Mouse (Mus musculus) limb, embryonic 11.5 days (tissue): Measurements from ENCODE around the gene Mpl. TPM values are rescaled to one million over a fixed set of nuclear protein-coding genes. Genes with fewer than 3 reads are reported as not detected.

Source experiments
- ATAC-seq: fragments of 200-750 bp; cut with Nextera tagmentation; 2 replicates; pipeline ENCODE4 v1.8.0; 2017; ENCODE audit warnings: low read depth; ENCODE audit not compliant: insufficient number of reproducible peaks, low FRiP score, low TSS enrichment
- DNase-seq: peaks from one replicate; pipeline ENCODE4 v3.0.0-alpha.2; 2015; ENCODE audit warnings: low spot score
- H3K27ac ChIP-seq: fragments of 300-500 bp; sonication (generic); replicated peaks from 2 replicates; pipeline ENCODE4 v1.5.1; 2014; ENCODE audit warnings: low read depth, mild to moderate bottlenecking, low read length
- H3K27me3 ChIP-seq: fragments of 300-500 bp; sonication (generic); 2 replicates; pipeline ENCODE4 v1.6.1; 2014; ENCODE audit warnings: mild to moderate bottlenecking, low read length, mixed read lengths; ENCODE audit not compliant: control insufficient read depth, insufficient read depth
- H3K36me3 ChIP-seq: fragments of 300-500 bp; sonication (generic); 2 replicates; pipeline ENCODE4 v1.6.1; 2014; ENCODE audit warnings: mild to moderate bottlenecking, low read length, moderate library complexity, mixed read lengths; ENCODE audit not compliant: control insufficient read depth, insufficient read depth
- H3K4me1 ChIP-seq: fragments of 300-500 bp; sonication (generic); 2 replicates; pipeline ENCODE4 v1.6.1; 2014; ENCODE audit warnings: low read length, mixed read lengths; ENCODE audit not compliant: control insufficient read depth, insufficient read depth
- H3K4me2 ChIP-seq: fragments of 300-500 bp; sonication (generic); 2 replicates; pipeline ENCODE4 v1.6.1; 2014; ENCODE audit warnings: low read depth, mild to moderate bottlenecking, moderate library complexity; ENCODE audit not compliant: severe bottlenecking
- H3K4me3 ChIP-seq: fragments of 300-500 bp; sonication (generic); 2 replicates; pipeline ENCODE4 v1.5.1; 2014; ENCODE audit warnings: low read depth, low read length
- H3K9ac ChIP-seq: fragments of 300-500 bp; sonication (generic); 2 replicates; pipeline ENCODE4 v1.6.1; 2014; ENCODE audit warnings: mild to moderate bottlenecking, low read length
- H3K9me3 ChIP-seq: fragments of 300-500 bp; sonication (generic); 2 replicates; pipeline ENCODE4 v1.6.1; 2016; ENCODE audit warnings: low read length; ENCODE audit not compliant: control insufficient read depth
- WGBS: fragments of 180-500 bp; shearing (Covaris S2); extraction: QIAGEN DNeasy Blood & Tissue Kit; methylation state at CpG from one replicate; pipeline ENCODE4 v1.1.7; 2014; 5-methylcytosine and 5-hydroxymethylcytosine counted together
- polyA plus RNA-seq: library from polyadenylated mRNA; unstranded; fragments of >200 nt; fragmentation: Nextera tagmentation; extraction: Ambion mirVana; gene quantifications from 2 replicates; pipeline ENCODE4 v1.2.1, GENCODE M21; 2014

Mpl gene
- polyA plus RNA-seq, 1 experiment from 2014 or later, result 1.3 TPM

- H3K4me1 ChIP-seq, result peaks cover 29% of the 10 kb centered on the region
- H3K9me3 ChIP-seq, result no peaks in the 10 kb centered on the region
- WGBS, result 57% methylated on average over 8 of the region's 8 CpGs
- H3K4me3 ChIP-seq, result no peak overlapping the region
- H3K36me3 ChIP-seq, result peaks cover 21% of the 10 kb centered on the region
- ATAC-seq (no peak), DNase-seq (no peak)
- no peak overlapping the region for H3K9ac ChIP-seq
- H3K27me3 ChIP-seq, result no peaks in the 10 kb centered on the region
- no peak overlapping the region for H3K4me2 ChIP-seq
- no peak overlapping the region for H3K27ac ChIP-seq
Observed at GRCm38 (mm10) chr4:118432332-118432731, 25.0 kb downstream of the Mpl start.

GRCm38 (mm10) chr4:118429215-118429895, 28.0 kb downstream of the Mpl start:
- H3K9me3 ChIP-seq, result no peaks in the 10 kb centered on the region
- H3K4me1 ChIP-seq, result peaks cover 15% of the 10 kb centered on the region
- peak overlapping the region; percentile 54; the same call in 1 of the 2 replicates for H3K4me2 ChIP-seq
- 52% methylated on average over 7 of the region's 7 CpGs for WGBS
- ATAC-seq, result no peak
- no peak overlapping the region; the same call in 1 of the 2 replicates for H3K9ac ChIP-seq
- peaks cover 18% of the 10 kb centered on the region for H3K36me3 ChIP-seq
- H3K4me3 ChIP-seq, result peak overlapping the region; percentile 44; the same call in 1 of the 2 replicates
- no peak for DNase-seq
- no peak overlapping the region for H3K27ac ChIP-seq
- no peaks in the 10 kb centered on the region for H3K27me3 ChIP-seq

GRCm38 (mm10) chr4:118428531-118429214, 28.6 kb downstream of the Mpl start:
- H3K4me1 ChIP-seq, result peaks cover 15% of the 10 kb centered on the region
- peaks cover 18% of the 10 kb centered on the region for H3K36me3 ChIP-seq
- H3K27ac ChIP-seq, result no peak overlapping the region
- DNase-seq, result peak; percentile 23
- H3K4me3 ChIP-seq, result peak overlapping the region; percentile 44
- H3K9ac ChIP-seq, result peak overlapping the region; percentile 38; the same call in 1 of the 2 replicates
- 45% methylated on average over 15 of the region's 15 CpGs for WGBS
- H3K27me3 ChIP-seq, result no peaks in the 10 kb centered on the region
- no peaks in the 10 kb centered on the region for H3K9me3 ChIP-seq
- H3K4me2 ChIP-seq, result peak overlapping the region; percentile 54
- ATAC-seq, result peak; percentile 6; the same call in 1 of the 2 replicates

- peaks cover 13% of the 10 kb centered on the region for H3K36me3 ChIP-seq
- peak within 1 kb of the TSS; percentile 44 for H3K4me3 ChIP-seq
- peak within 1 kb of the TSS; percentile 62 for H3K9ac ChIP-seq
- H3K4me1 ChIP-seq, result peaks cover 15% of the 10 kb centered on the region
- H3K9me3 ChIP-seq, result no peaks in the 10 kb centered on the region
- H3K27ac ChIP-seq, result peak within 1 kb of the TSS; percentile 2; the same call in 1 of the 2 replicates
- H3K27me3 ChIP-seq, result no peaks in the 10 kb centered on the region
- peak within 1 kb of the TSS; percentile 54 for H3K4me2 ChIP-seq
- WGBS, result 0% methylated on average over 25 of the region's 31 CpGs
- DNase-seq (peak; percentile 89), ATAC-seq (peak; percentile 94)
Observed at GRCm38 (mm10) chr4:118427768-118428451, 29.4 kb downstream of the Mpl start, which contains the start of gene Elovl1. Gene Elovl1 (plus strand): TSS chr4:118428093.

- H3K4me1 ChIP-seq, result peaks cover 15% of the 10 kb centered on the region
- 0 out of 2 replicates have a peak overlapping the region, but pooled peaks have one; percentile 2 for H3K27ac ChIP-seq
- H3K36me3 ChIP-seq, result peaks cover 12% of the 10 kb centered on the region
- DNase-seq (no peak), ATAC-seq (no peak; the same call in 1 of the 2 replicates)
- H3K9ac ChIP-seq, result peak overlapping the region; percentile 62
- peak overlapping the region; percentile 44 for H3K4me3 ChIP-seq
- no peaks in the 10 kb centered on the region for H3K27me3 ChIP-seq
- 3% methylated on average over 5 of the region's 5 CpGs for WGBS
- H3K4me2 ChIP-seq, result peak overlapping the region; percentile 54
- H3K9me3 ChIP-seq, result no peaks in the 10 kb centered on the region
Observed at GRCm38 (mm10) chr4:118427415-118427767, 29.9 kb downstream of the Mpl start.

- 85% methylated on average over 1 of the region's 1 CpGs for WGBS
Observed at GRCm38 (mm10) chr4:118425374-118425773, 31.9 kb downstream of the Mpl start.

GRCm38 (mm10) chr4:118424541-118425160, 32.7 kb downstream of the Mpl start:
- Histone ChIP-seq H3K27ac (no peak overlapping the region), H3K4me3 (no peak overlapping the region), H3K27me3 (no peaks in the 10 kb centered on the region), H3K9me3 (no peaks in the 10 kb centered on the region), H3K4me1 (peaks cover 15% of the 10 kb centered on the region), H3K4me2 (no peak overlapping the region), H3K9ac (no peak overlapping the region), H3K36me3 (no peaks in the 10 kb centered on the region)
- WGBS, result 90% methylated on average over 4 of the region's 4 CpGs
- DNase-seq (no peak), ATAC-seq (no peak)

More at GRCm38 (mm10) chr4:118425374-118425773, 31.9 kb downstream of the Mpl start:
- H3K4me2 ChIP-seq, result no peak overlapping the region
- 0 out of 2 replicates have a peak, but pooled peaks cover 2% of the 10 kb centered on the region for H3K36me3 ChIP-seq
- peaks cover 15% of the 10 kb centered on the region for H3K4me1 ChIP-seq
- H3K27me3 ChIP-seq, result no peaks in the 10 kb centered on the region
- DNase-seq, result no peak
- ATAC-seq, result no peak
- H3K4me3 ChIP-seq, result no peak overlapping the region
- H3K9ac ChIP-seq, result no peak overlapping the region
- H3K27ac ChIP-seq, result no peak overlapping the region
- no peaks in the 10 kb centered on the region for H3K9me3 ChIP-seq

- H3K27ac ChIP-seq, result no peak overlapping the region
- H3K36me3 ChIP-seq, result peaks cover 4% of the 10 kb centered on the region; the same call in 1 of the 2 replicates
- DNase-seq, result no peak
- no peaks in the 10 kb centered on the region for H3K4me1 ChIP-seq
- H3K9ac ChIP-seq, result no peak overlapping the region
- H3K27me3 ChIP-seq, result no peaks in the 10 kb centered on the region
- no peaks in the 10 kb centered on the region for H3K9me3 ChIP-seq
- H3K4me3 ChIP-seq, result no peak overlapping the region
- no peak overlapping the region for H3K4me2 ChIP-seq
- no peak for ATAC-seq
- 91% methylated on average over 3 of the region's 3 CpGs for WGBS
Observed at GRCm38 (mm10) chr4:118421384-118421783, 35.9 kb downstream of the Mpl start.
